Mouse (Mus musculus) ES-E14 (cell line): ENCODE data around the gene Ccdc8.

Experiments
- CHD2 ChIP-seq: IDR thresholded peaks from 2 replicates; pipeline ENCODE4 v1.6.1; 2014; ENCODE audit warnings: mild to moderate bottlenecking, low read depth, low read length, inconsistent platforms
- HCFC1 ChIP-seq: IDR thresholded peaks from 2 replicates; pipeline ENCODE4 v1.6.1; 2012; ENCODE audit warnings: low read length, inconsistent platforms, borderline replicate concordance; ENCODE audit not compliant: insufficient read depth
- MAFK ChIP-seq: IDR thresholded peaks from 2 replicates; pipeline ENCODE4 v1.6.1; 2014; ENCODE audit warnings: mild to moderate bottlenecking, low read depth, low read length, inconsistent platforms; ENCODE audit not compliant: insufficient read depth
- ZNF384 ChIP-seq: IDR thresholded peaks from 2 replicates; pipeline ENCODE4 v1.6.1; 2012; ENCODE audit warnings: low read depth, low read length, inconsistent platforms

DNA sequence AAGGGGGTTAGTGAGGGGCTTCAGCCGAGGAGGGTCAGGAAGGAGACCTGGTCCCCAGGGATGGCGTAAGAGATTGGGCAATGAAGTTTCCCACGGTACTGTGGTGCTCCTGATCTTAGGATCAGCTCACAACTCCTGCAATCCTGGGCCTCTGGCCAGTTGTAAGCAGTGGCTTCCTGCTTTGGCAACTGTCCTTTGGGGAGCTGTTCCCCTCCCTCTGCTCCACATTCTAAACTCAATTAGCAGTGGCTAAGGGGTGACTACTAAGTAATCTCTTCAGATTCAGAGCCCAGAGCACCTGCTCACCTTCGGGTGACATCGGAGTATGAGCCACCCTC is 17.5 kb downstream of the Ccdc8 start:
- no peak for TF ChIP-seq ZNF384
- TF ChIP-seq CHD2: no peak
- TF ChIP-seq MAFK: no peak
- TF ChIP-seq HCFC1: no peak
